ENCODE assay signal across 16 mouse cellular contexts in the genomic region with DNA sequence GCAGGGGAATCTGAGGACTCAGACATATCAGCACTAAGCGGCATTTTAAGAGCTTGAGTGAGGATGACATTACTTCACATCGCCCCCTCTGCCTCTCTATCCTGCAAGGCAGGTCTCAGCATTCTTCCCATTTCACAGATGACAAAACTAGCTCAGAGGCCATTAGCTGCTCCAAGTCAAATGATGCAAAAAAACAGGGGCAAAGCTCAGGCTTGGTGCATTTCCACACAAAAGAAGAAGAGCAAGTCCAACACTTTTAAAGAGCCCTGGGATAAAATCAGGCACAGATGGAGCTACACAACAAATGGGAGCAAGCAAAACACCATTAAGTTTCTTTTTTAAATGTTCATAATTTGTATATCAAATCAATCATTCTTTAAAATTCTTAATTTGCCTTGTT. TPM values are rescaled to one million over a fixed set of nuclear protein-coding genes. Genes with fewer than 3 reads are reported as not detected.
A peak's percentile ranks its signal among the peaks of the same experiment; 100 is the strongest.
DNase-seq lines count a peak whose midpoint lies in the region; ATAC-seq lines count a peak whose summit lies in the region.
"Had no signal": no experiment of that assay in that cellular context is flagged by ENCODE, and none has a peak within 500 bp of the region (broad histone marks: within the 10 kb centered on the region; RNA-seq: fewer than 3 reads in every experiment).

No protein-coding gene starts in this region.

- H3K27me3 ChIP-seq in heart, embryonic 14.5 days (ENCODE audit: control insufficient read depth, insufficient read depth, low read length), result no peaks in the 10 kb centered on the region
- H3K27me3 ChIP-seq in hindbrain, embryonic 16.5 days (replicated peaks; ENCODE audit: control insufficient read depth, insufficient read depth, low read length), result no peaks in the 10 kb centered on the region
- no peaks in the 10 kb centered on the region for H3K27me3 ChIP-seq in liver, embryonic 13.5 days
- H3K27me3 ChIP-seq: heart, embryonic 12.5 days; intestine, embryonic 15.5 days; Patski had no signal

- no peaks in the 10 kb centered on the region for H3K36me3 ChIP-seq in heart, embryonic 14.5 days (ENCODE audit: control insufficient read depth, insufficient read depth, low read length)
- H3K36me3 ChIP-seq in hindbrain, embryonic 16.5 days (ENCODE audit: control insufficient read depth, insufficient read depth, low read length), result no peaks in the 10 kb centered on the region; the same call in 1 of the 2 replicates
- H3K36me3 ChIP-seq in liver, embryonic 13.5 days, result peaks cover 23% of the 10 kb centered on the region
- H3K36me3 ChIP-seq: intestine, embryonic 15.5 days had no signal

- no peak overlapping the region; the same call in 1 of the 2 replicates for H3K4me2 ChIP-seq in heart, embryonic 14.5 days (ENCODE audit: low read length)
- no peak overlapping the region for H3K4me2 ChIP-seq in hindbrain, embryonic 16.5 days (ENCODE audit: low read length)
- H3K4me2 ChIP-seq in liver, embryonic 13.5 days, result peak overlapping the region; percentile 49

- ATAC-seq in heart, embryonic 14.5 days (ENCODE audit: insufficient number of reproducible peaks, insufficient read depth, low FRiP score, low read depth), result no peak
- ATAC-seq in hindbrain, embryonic 16.5 days, result no peak
- ATAC-seq in liver, embryonic 13.5 days (ENCODE audit: low read depth), result no peak
- ATAC-seq: intestine, embryonic 15.5 days; Patski had no signal

- H3K9me3 ChIP-seq in heart, embryonic 14.5 days (ENCODE audit: control insufficient read depth, low read length), result no peaks in the 10 kb centered on the region
- no peaks in the 10 kb centered on the region for H3K9me3 ChIP-seq in hindbrain, embryonic 16.5 days (ENCODE audit: control insufficient read depth, low read length)
- no peaks in the 10 kb centered on the region for H3K9me3 ChIP-seq in liver, embryonic 13.5 days (replicated peaks)
- H3K9me3 ChIP-seq: heart, embryonic 12.5 days; intestine, embryonic 15.5 days had no signal

- peak overlapping the region; percentile 3; the same call in 1 of the 2 replicates for H3K9ac ChIP-seq in heart, embryonic 14.5 days (ENCODE audit: low read length)
- peak overlapping the region; percentile 17 for H3K9ac ChIP-seq in hindbrain, embryonic 16.5 days (ENCODE audit: low read depth, low read length)
- peak overlapping the region; percentile 61 for H3K9ac ChIP-seq in liver, embryonic 13.5 days
- H3K9ac ChIP-seq: intestine, embryonic 15.5 days had no signal

- WGBS in heart, embryonic 14.5 days, result 58% methylated on average over 2 of the region's 2 CpGs
- WGBS in hindbrain, embryonic 16.5 days, result 89% methylated on average over 2 of the region's 2 CpGs
- 79% methylated on average over 2 of the region's 2 CpGs for WGBS in liver, embryonic 13.5 days (ENCODE audit: insufficient replicate concordance)

- H3K4me3 ChIP-seq in heart, embryonic 14.5 days (ENCODE audit: control insufficient read depth in 1 of 2, insufficient read depth in 1 of 2, low read depth in 1 of 2, low read length in 2 of 2), result no peak overlapping the region
- no peak overlapping the region for H3K4me3 ChIP-seq in hindbrain, embryonic 16.5 days (ENCODE audit: low read length)
- H3K4me3 ChIP-seq in liver, embryonic 13.5 days (replicated peaks), result peak overlapping the region; percentile 33

- no peak overlapping the region for H3K27ac ChIP-seq in heart, embryonic 14.5 days (replicated peaks in 1 of 2; ENCODE audit: control insufficient read depth in 1 of 2, insufficient read depth in 1 of 2, low read depth in 2 of 2, low read length in 2 of 2)
- no peak overlapping the region for H3K27ac ChIP-seq in hindbrain, embryonic 16.5 days (ENCODE audit: low read depth, low read length)
- peak overlapping the region; percentile 62 for H3K27ac ChIP-seq in liver, embryonic 13.5 days
- H3K27ac ChIP-seq: intestine, embryonic 15.5 days; left cerebral cortex, adult 2 months had no signal

- H3K4me1 ChIP-seq in heart, embryonic 14.5 days (ENCODE audit: control insufficient read depth in 2 of 2, insufficient read depth in 2 of 2, low read length in 2 of 2), result peaks cover 14 to 32% of the 10 kb centered on the region in 2 experiments
- peaks cover 16% of the 10 kb centered on the region for H3K4me1 ChIP-seq in hindbrain, embryonic 16.5 days (ENCODE audit: control insufficient read depth, insufficient read depth, low read depth, low read length)
- peaks cover 75% of the 10 kb centered on the region for H3K4me1 ChIP-seq in liver, embryonic 13.5 days (replicated peaks)

- DNase-seq in heart, postnatal 4 days, result no peak
- DNase-seq in lung, postnatal 36 days, result peak; percentile 20
- no peak for DNase-seq in lung, postnatal 10 days
- DNase-seq in liver, embryonic 13.5 days, result no peak
- no peak for DNase-seq in right cerebral cortex, adult 18-20 months
- no peak for DNase-seq in cerebellum, adult 9-11 months
- DNase-seq: adrenal gland, adult 8-10 months; lung, adult 18-20 months; right cerebral cortex, postnatal 14 days; thymus, postnatal 14 days had no signal

RNA-seq across cellular contexts. Expression of a gene that starts 2.2 kb away (rescaled TPM):
- 33.2 and 38.2 TPM in 2 replicates for polyA plus RNA-seq in heart, embryonic 14.5 days (2014; fragmentation: Nextera tagmentation; extraction: Ambion mirVana)
- 100 to 1,000 TPM; 101 to 105 TPM for total RNA-seq in heart, postnatal 4 days (2021)
- polyA plus RNA-seq in hindbrain, embryonic 16.5 days (2015; fragmentation: Nextera tagmentation; extraction: Ambion mirVana), result 25.9 and 32.6 TPM in 2 replicates
- polyA plus RNA-seq in liver, embryonic 13.5 days (2015; fragmentation: Nextera tagmentation; extraction: Ambion mirVana), result 21.9 and 25.3 TPM in 2 replicates

RNA-seq across cellular contexts. Expression of a gene that starts 54.8 kb away (rescaled TPM):
- 19.9 and 22.7 TPM in 2 replicates for polyA plus RNA-seq in heart, embryonic 14.5 days (2014; fragmentation: Nextera tagmentation; extraction: Ambion mirVana)
- 10 to 100 TPM; 11.6 to 13.7 TPM for total RNA-seq in heart, postnatal 4 days (2021)
- 25.4 and 26.0 TPM in 2 replicates for polyA plus RNA-seq in hindbrain, embryonic 16.5 days (2015; fragmentation: Nextera tagmentation; extraction: Ambion mirVana)
- 15.5 and 16.7 TPM in 2 replicates for polyA plus RNA-seq in liver, embryonic 13.5 days (2015; fragmentation: Nextera tagmentation; extraction: Ambion mirVana)

Comparison
In these comparisons a context has a peak if more than half of its experiments do, and no peak if none do; other contexts are left out.
1. H3K9ac ChIP-seq: peak in every context shown above with its lines; median percentile 61 in liver, embryonic 13.5 days; 17 in hindbrain, embryonic 16.5 days; 3 in heart, embryonic 14.5 days.